Mouse (Mus musculus) liver, embryonic 16.5 days (tissue): ENCODE results near the gene Mex3a. TPM values are rescaled to one million over a fixed set of nuclear protein-coding genes. Genes with fewer than 3 reads are reported as not detected.

Source experiments
- ATAC-seq: fragments of 200-750 bp; cut with Nextera tagmentation; 2 replicates; pipeline ENCODE4 v1.8.0; 2017; ENCODE audit warnings: low read depth, mild to moderate bottlenecking, moderate number of reproducible peaks, moderate library complexity
- H3K27ac ChIP-seq: fragments of 300-500 bp; sonication (generic); 2 replicates; pipeline ENCODE4 v1.5.1; 2014; ENCODE audit warnings: mild to moderate bottlenecking, low read length
- H3K27me3 ChIP-seq: fragments of 300-500 bp; sonication (generic); 2 replicates; pipeline ENCODE4 v1.6.1; 2014; ENCODE audit warnings: low read depth, low read length, mixed read lengths; ENCODE audit not compliant: control insufficient read depth, insufficient read depth
- H3K36me3 ChIP-seq: fragments of 300-500 bp; sonication (generic); 2 replicates; pipeline ENCODE4 v1.6.1; 2014; ENCODE audit warnings: mild to moderate bottlenecking; ENCODE audit not compliant: control insufficient read depth, insufficient read depth
- H3K4me1 ChIP-seq: fragments of 300-500 bp; sonication (generic); 2 replicates; pipeline ENCODE4 v1.6.1; 2014; ENCODE audit warnings: low read depth, low read length, mixed read lengths; ENCODE audit not compliant: control insufficient read depth
- H3K4me2 ChIP-seq: fragments of 300-500 bp; sonication (generic); 2 replicates; pipeline ENCODE4 v1.6.1; 2014; ENCODE audit warnings: low read depth, low read length, mixed read lengths
- H3K4me3 ChIP-seq: fragments of 300-500 bp; sonication (generic); 2 replicates; pipeline ENCODE4 v1.5.1; 2014; ENCODE audit warnings: low read depth, mild to moderate bottlenecking, low read length
- H3K9ac ChIP-seq: fragments of 300-500 bp; sonication (generic); 2 replicates; pipeline ENCODE4 v1.6.1; 2014; ENCODE audit warnings: low read depth, low read length
- H3K9me3 ChIP-seq: fragments of 300-500 bp; sonication (generic); replicated peaks from 2 replicates; pipeline ENCODE4 v1.6.1; 2016; ENCODE audit warnings: low read length; ENCODE audit not compliant: control insufficient read depth
- WGBS: fragments of 180-500 bp; shearing (Covaris S2); extraction: QIAGEN DNeasy Blood & Tissue Kit; methylation state at CpG from one replicate; pipeline ENCODE4 v1.1.7; 2014; ENCODE audit not compliant: insufficient replicate concordance; 5-methylcytosine and 5-hydroxymethylcytosine counted together
- polyA plus RNA-seq: library from polyadenylated mRNA; unstranded; fragments of >200 nt; fragmentation: Nextera tagmentation; extraction: Ambion mirVana; gene quantifications from 2 replicates; pipeline ENCODE4 v1.2.1, GENCODE M21; 2015

Mex3a gene
- polyA plus RNA-seq, 1 experiment from 2014 or later = 0.44 TPM

- Histone ChIP-seq H3K4me1 (peaks cover 48% of the 10 kb centered on the region), H3K36me3 (peaks cover 6% of the 10 kb centered on the region; the same call in 1 of the 2 replicates), H3K9me3 (no peaks in the 10 kb centered on the region), H3K4me3 (peak overlapping the region; percentile 93), H3K27me3 (no peaks in the 10 kb centered on the region), H3K4me2 (peak overlapping the region; percentile 88), H3K9ac (peak overlapping the region; percentile 90), H3K27ac (peak overlapping the region; percentile 85)
- peak; percentile 93 for ATAC-seq
- 3% methylated on average over 55 of the region's 55 CpGs for WGBS
Measured at GRCm38 (mm10) chr3:88502641-88503504, 29.3 kb upstream of the Mex3a start.

- H3K4me3 ChIP-seq = peak overlapping the region; percentile 93
- H3K36me3 ChIP-seq = peaks cover 5% of the 10 kb centered on the region; the same call in 1 of the 2 replicates
- peaks cover 42% of the 10 kb centered on the region for H3K4me1 ChIP-seq
- 35% methylated on average over 4 of the region's 4 CpGs for WGBS
- H3K4me2 ChIP-seq = peak overlapping the region; percentile 88
- peak overlapping the region; percentile 90; the same call in 1 of the 2 replicates for H3K9ac ChIP-seq
- no peak for ATAC-seq
- no peaks in the 10 kb centered on the region for H3K9me3 ChIP-seq
- peak overlapping the region; percentile 85; the same call in 1 of the 2 replicates for H3K27ac ChIP-seq
- no peaks in the 10 kb centered on the region for H3K27me3 ChIP-seq
Measured at GRCm38 (mm10) chr3:88503505-88503863, 28.7 kb upstream of the Mex3a start.

GRCm38 (mm10) chr3:88503881-88504746, 28.1 kb upstream of the Mex3a start:
- Histone ChIP-seq H3K27me3 (no peaks in the 10 kb centered on the region), H3K36me3 (no peaks in the 10 kb centered on the region; the same call in 1 of the 2 replicates), H3K4me3 (no peak overlapping the region), H3K9ac (no peak overlapping the region), H3K4me2 (no peak overlapping the region), H3K4me1 (peaks cover 36% of the 10 kb centered on the region), H3K9me3 (no peaks in the 10 kb centered on the region), H3K27ac (no peak overlapping the region)
- 41% methylated on average over 8 of the region's 8 CpGs for WGBS
- no peak for ATAC-seq

GRCm38 (mm10) chr3:88505081-88505480, 27.1 kb upstream of the Mex3a start:
- WGBS = 61% methylated on average over 6 of the region's 6 CpGs
- Histone ChIP-seq H3K36me3 (no peaks in the 10 kb centered on the region; the same call in 1 of the 2 replicates), H3K27ac (no peak overlapping the region), H3K27me3 (no peaks in the 10 kb centered on the region), H3K9me3 (no peaks in the 10 kb centered on the region), H3K4me2 (no peak overlapping the region), H3K4me1 (peaks cover 39% of the 10 kb centered on the region), H3K9ac (no peak overlapping the region), H3K4me3 (no peak overlapping the region)
- ATAC-seq = no peak

GRCm38 (mm10) chr3:88505765-88506164, 26.4 kb upstream of the Mex3a start:
- H3K4me1 ChIP-seq = peaks cover 39% of the 10 kb centered on the region
- no peaks in the 10 kb centered on the region for H3K27me3 ChIP-seq
- H3K36me3 ChIP-seq = no peaks in the 10 kb centered on the region
- no peak overlapping the region for H3K9ac ChIP-seq
- no peak overlapping the region for H3K4me2 ChIP-seq
- H3K27ac ChIP-seq = no peak overlapping the region
- H3K4me3 ChIP-seq = no peak overlapping the region
- H3K9me3 ChIP-seq = no peaks in the 10 kb centered on the region
- WGBS = 52% methylated on average over 7 of the region's 7 CpGs
- no peak for ATAC-seq

- WGBS = 49% methylated on average over 3 of the region's 3 CpGs
- Histone ChIP-seq H3K9ac (peak overlapping the region; percentile 34), H3K4me2 (peak overlapping the region; percentile 65), H3K27ac (peak overlapping the region; percentile 76; the same call in 1 of the 2 replicates), H3K27me3 (0 out of 2 replicates have a peak, but pooled peaks cover 3% of the 10 kb centered on the region), H3K4me1 (peaks cover 36% of the 10 kb centered on the region), H3K36me3 (no peaks in the 10 kb centered on the region), H3K9me3 (no peaks in the 10 kb centered on the region), H3K4me3 (peak overlapping the region; percentile 54)
- no peak for ATAC-seq
Measured at GRCm38 (mm10) chr3:88509250-88509649, 22.9 kb upstream of the Mex3a start.

- under 1% methylated on average over 31 of the region's 31 CpGs for WGBS
- no peaks in the 10 kb centered on the region for H3K9me3 ChIP-seq
- H3K4me3 ChIP-seq = peak within 1 kb of the TSS; percentile 54
- no peaks in the 10 kb centered on the region for H3K36me3 ChIP-seq
- H3K27me3 ChIP-seq = 0 out of 2 replicates have a peak, but pooled peaks cover 4% of the 10 kb centered on the region
- H3K4me2 ChIP-seq = peak within 1 kb of the TSS; percentile 65
- peak within 1 kb of the TSS; percentile 34 for H3K9ac ChIP-seq
- H3K4me1 ChIP-seq = peaks cover 37% of the 10 kb centered on the region
- H3K27ac ChIP-seq = peak within 1 kb of the TSS; percentile 76
- ATAC-seq = peak; percentile 95
Measured at GRCm38 (mm10) chr3:88509692-88510420, 22.3 kb upstream of the Mex3a start, which contains the start of gene Lmna. Lmna (minus strand) TSS chr3:88509956.
